Mouse (Mus musculus) kidney, postnatal 36 days (tissue): Measurements from ENCODE around the gene Ifna16.

ENCODE experiments used
- DNase-seq, 2 experiments: peaks; one replicate each; pipeline ENCODE4 v3.0.0; 2021 to 2022; ENCODE audit warnings: mixed read lengths in 2 of 2

Ifna16 gene

GRCm38 (mm10) chr4:88676824-88677223, at the start of gene Ifna16:
Ifna16 (minus strand) TSS chr4:88676924.
- no peak for DNase-seq

DNA sequence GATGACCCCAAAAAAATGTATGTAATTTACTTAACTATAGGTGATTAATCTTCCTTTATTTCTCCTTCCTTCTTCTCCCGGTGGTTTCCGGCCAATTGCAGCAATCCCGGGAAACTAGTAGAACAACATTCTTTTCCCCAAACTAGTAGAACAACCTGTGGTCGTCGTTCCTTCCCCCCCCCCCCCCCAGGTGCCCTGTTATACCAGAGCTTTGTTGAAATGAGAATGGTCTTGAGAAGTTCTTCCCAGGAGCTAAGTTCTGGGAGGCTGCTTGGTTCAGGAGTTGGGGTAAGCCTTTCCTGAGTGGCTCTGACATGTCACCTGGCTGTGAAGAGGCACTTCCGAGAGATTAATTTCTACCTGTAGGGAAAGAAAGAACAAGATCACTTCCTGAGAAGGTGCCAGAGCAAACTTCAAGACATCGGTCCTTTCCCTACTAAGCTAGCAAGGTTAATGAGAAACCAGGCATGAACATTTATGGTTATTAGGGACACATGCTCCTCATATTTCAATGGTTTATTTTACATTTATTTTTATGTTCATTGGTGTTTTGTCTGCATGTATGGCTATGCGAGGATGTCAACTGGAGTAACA, 46.9 kb upstream of the Ifna16 start:
- peak in 1 of 2 experiments; percentile 16 for DNase-seq

DNA sequence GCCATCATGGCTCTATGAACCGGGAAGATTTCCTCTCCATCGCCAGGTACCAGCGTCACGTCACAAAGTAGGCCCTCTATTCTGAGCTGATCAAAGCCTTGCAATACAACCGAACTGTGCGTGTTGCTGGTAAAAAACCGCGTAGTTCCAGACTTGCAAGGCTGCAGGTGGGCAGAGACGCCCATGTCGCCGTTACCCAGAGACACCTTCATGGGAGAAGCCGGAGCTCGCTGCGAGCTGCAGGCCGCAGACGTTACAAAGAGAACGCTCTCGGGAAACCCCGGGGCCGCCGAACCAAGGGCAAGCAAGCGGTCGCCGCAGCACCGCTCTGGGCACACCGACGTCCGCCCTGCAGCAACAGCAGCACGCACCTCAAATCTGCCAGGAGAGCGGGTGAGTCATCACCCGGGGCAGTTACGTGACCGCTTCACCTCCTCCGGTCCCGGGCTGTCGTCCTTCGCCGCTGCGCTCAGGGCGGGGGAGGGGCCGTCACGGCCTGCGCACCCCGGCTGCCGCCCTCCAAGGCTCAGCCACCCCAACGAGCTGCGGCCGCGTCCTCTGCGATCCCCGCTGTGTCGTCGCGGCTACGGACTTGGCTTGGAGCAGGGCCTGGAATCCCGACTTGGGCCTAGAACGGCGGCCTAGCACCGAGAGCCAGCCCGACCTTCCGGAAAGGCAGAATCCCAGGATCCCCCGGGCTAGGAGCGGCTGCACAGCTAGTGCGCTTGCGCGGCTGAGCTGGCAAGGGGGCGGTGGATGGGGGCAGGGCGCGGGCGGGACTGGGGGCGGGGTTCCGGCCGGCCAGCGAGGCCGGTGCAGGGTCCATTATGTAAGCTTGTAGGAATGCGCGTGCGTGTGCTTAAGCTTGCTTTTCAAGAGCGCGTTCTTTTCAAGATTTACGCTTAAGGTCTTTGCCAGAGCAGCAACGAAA, 45.3 kb upstream of the Ifna16 start, which contains the start of the genes Gm26566 and Klhl9:
Gene Gm26566, plus strand, starts transcription at position 15 of the 931 bp plus-strand sequence.
Gene Klhl9, minus strand, starts transcription at position 675 of the 931 bp plus-strand sequence.
- DNase-seq, result peak; percentile 93 to 94

DNA sequence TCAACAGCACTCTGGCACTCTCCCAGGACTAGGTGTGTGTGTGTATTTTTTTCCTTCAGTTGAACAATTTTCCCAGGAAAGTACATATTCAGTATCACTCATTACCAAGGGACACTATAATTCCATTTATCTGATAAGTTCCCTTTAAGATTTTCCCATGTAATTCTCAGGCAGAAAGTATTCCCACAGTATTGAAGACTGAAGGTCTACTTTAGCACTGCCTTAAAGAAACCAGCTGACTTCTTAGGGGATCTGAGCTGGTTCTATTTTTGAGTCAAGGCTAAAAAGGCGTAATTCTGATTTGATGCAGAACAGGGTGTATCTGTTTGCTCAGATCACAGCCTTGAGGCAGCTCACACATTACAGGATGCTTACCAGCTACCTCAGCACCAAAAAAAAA, 42.0 kb upstream of the Ifna16 start:
- DNase-seq, result peak; percentile 16 to 31

DNA sequence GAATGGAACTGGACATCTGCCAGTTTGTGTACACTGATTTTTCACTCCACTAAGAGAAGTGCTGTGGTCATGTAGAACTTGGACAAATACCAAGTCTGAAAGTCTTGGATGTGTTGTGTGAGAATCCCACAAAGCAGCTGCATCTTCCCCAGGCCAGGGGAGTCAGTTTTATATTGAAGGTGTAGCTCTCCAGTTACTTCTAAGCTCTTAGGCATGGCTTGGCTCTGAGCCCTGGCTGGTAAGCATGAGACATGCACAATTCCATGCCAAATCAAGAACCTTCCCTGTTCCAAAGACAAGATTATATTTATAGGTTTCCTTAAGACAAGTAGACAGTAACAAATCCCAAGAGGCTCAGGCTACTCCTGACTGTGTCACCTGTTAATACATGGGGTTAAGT, 38.3 kb upstream of the Ifna16 start:
- peak in 1 of 2 experiments; percentile 46 for DNase-seq

- no peak for DNase-seq
These were observed 37.6 kb upstream of the Ifna16 start for GRCm38 (mm10) chr4:88714281-88714680.

- no peak for DNase-seq
These were observed 30.6 kb upstream of the Ifna16 start for GRCm38 (mm10) chr4:88707128-88707826.

GRCm38 (mm10) chr4:88705924-88706323, 29.2 kb upstream of the Ifna16 start:
- DNase-seq, result no peak

DNA sequence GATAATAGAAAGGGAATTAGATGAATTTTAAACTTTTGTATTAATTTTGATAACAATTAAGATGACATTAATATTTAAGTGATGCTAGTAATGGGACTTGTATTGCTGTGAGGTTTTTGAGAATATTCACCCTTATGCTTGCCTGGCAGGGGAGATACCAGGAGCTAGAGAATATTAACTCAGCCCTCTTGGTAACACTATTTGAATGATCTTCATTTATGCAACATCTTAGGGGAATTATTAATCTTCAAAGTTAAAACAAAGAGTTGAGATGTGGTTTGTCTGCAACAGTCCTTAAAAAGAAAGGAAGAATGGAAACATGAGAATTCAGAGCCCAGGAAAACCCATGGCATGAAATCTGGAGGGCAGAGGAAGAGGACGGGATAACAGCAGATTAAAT, 22.6 kb upstream of the Ifna16 start:
- DNase-seq, result no peak

- no peak for DNase-seq
These were observed 22.1 kb upstream of the Ifna16 start for GRCm38 (mm10) chr4:88698781-88699180.

- DNase-seq, result peak; percentile 35 to 39
These were observed 21.0 kb upstream of the Ifna16 start for GRCm38 (mm10) chr4:88697753-88698152.

DNA sequence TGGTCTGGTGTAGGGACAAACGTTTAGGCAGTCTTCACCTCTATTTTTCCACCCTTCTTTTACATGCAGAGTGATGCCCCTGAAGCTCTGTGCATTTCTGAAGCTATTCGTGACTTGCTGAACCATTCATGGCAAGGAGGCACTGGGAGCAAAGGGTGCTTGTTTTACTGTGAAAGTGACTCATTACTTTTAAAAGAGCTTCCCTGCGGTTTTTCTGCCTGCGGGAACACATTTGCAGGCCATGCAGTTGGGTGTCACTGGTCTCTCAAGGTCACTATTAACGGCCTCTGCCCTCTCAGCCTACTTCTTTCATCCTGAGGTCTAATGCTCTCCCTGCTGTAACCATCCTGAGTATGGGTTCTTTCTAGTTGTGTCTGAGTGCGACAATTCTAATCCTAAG, 20.4 kb upstream of the Ifna16 start:
- peak in 1 of 2 experiments; percentile 22 for DNase-seq

DNA sequence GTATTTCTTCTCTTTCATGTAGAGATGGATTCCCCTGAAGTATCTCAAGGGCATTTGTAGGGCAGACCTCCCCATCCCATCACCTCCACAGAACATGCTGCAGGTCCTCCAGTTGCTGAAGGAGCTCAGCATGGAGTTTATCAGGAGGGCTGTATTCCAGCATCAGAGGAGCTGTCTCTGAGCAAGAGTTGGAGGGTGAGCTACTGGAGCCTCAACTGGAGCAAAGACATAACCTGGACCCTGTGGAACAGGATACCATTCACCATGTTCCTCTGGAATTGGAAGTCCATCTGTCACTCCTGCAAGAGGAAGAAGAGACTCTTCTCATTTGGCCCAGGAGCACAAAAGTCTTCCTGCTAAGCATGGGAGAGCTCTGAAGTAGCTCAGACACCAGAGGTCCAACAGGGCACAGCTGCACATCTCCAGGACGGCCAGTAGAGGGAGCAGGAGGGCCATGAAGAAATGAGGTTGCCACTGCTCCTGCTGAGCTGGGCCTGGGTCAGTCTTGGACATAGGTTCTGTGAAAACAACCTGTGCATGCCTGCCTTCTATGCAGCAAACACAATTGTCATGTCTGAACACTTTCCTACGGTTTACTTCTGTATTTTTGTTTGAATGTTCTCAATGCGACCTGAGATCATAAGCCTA, 19.6 kb upstream of the Ifna16 start:
- peak; percentile 77 to 85 for DNase-seq

GRCm38 (mm10) chr4:88693392-88693791, 16.7 kb upstream of the Ifna16 start:
- DNase-seq, result no peak

DNA sequence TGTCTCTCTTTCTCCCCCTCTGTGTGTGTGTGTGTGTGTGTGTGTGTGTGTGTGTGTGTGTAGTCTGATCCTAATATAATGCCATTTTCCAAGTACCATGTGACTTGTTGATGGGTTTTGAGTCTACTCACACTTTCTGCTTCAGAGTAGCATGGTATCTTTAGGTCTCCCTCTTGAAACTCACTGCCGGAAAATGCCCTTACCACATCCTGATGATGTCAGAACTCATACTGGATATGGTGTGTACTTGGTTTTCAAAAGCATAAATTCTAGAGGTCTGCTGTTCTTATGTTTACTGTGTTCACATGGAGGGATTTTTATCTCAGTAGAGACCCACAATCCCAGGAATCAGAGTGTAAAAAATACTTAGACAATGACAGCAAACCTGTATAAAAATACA, 15.8 kb upstream of the Ifna16 start:
- DNase-seq, result no peak

DNA sequence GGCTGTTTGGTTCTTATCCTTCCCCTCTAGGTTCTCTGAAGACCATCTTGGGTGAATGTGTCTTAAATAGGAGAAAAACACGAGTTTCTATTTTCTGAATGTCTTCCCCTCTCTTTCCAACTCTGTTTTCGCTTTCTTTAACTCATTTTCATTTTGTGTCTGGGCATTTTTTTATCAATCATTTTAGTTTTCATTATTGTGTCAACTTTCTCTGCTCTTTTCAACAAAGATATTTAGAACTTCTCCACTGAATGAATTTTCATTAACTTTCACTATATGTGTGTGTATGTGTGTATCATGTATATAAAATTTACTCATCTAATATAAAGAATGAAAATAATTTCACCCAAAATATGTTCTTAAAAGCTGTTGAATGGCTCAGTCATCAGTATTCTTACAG, 14.5 kb upstream of the Ifna16 start, which contains the start of gene Ifnab:
Gene Ifnab, minus strand, starts transcription at position 101 of the 400 bp plus-strand sequence.
- DNase-seq, result no peak

DNA sequence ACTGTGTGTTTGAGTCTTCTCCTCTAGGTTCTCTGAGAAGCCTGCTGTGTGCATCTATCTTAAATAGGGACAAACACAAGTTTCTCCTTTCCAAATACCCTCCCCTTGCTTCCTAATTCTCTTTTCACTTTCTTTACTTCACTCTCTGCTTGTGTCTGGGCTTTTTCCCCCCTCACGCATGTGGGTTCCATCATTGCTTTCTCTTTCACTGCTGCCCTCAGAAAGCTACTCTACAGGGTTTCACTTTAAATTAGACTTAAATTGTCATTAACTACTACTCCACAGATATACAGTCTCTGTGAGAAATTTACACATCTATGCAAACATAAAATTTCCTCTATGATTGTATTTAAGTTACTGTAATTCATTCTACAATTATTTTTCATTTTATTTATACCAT, 7.1 kb upstream of the Ifna16 start, which contains the start of gene Ifna2:
Gene Ifna2, minus strand, starts transcription at position 101 of the 400 bp plus-strand sequence.
- no peak for DNase-seq

GRCm38 (mm10) chr4:88681353-88681752, 4.6 kb upstream of the Ifna16 start:
- DNase-seq, result no peak

DNA sequence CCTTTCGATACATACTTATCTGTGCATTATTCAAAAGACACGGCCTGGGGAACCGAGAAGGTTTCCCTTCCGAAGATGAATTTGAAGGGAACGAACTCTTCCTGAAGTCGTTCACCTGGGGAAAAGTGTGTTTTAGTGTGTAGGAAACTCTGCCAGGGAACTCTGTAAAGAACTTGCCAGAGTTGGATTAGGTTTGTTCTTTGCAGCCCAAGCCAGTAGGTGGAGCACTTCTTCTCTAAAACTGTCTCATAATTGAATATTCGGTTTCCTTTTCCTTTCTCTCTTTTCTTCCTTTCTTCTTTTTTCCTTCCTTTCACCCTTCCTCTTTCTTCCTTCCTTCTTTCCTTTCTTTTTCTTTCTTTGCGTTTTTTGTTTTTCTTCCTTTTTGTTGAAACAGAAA, 3.6 kb upstream of the Ifna16 start:
- peak in 1 of 2 experiments; percentile 65 for DNase-seq

DNA sequence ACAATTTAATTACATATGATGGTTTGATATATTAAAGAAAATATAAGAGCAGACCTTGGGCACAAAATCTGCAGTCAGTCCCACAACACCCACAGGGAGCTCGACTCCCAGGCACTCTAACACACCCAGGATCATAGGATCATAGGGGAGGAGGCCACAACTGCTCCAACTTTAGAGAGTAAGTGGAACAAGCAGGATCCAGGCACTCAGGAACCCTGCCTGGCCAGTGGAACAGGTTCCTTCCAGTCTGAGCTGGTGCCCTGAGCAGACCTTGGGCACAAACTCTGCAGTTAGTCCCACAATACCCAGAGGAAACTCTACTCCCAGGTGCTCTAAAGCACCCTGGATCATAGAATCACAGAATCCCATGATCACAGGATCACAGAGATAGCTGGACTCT, 21.3 kb downstream of the Ifna16 start:
- DNase-seq, result peak; percentile 25 to 35

GRCm38 (mm10) chr4:88653644-88654043, 23.1 kb downstream of the Ifna16 start:
- DNase-seq, result no peak

DNA sequence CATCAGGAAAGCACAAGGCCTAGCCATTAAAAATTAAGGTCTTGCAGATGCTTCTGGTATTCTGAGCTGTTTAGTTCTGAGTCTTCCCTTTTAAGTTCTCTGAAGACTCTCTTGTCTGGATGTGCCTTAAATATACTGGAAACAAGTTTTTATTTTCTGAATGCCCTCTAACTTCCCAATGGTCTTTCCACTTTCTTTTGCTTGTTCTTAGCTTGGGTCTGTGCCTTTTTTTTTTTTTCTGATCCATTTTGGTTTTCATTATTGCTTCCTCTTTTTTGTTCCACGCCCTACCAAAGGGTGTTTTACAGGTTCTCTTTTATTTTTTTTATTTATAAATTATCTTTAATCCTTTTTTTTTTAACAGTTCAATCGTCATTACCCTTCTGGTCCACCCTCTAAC, 32.4 kb downstream of the Ifna16 start, which contains the start of gene Ifna13:
Gene Ifna13, minus strand, starts transcription at position 101 of the 400 bp plus-strand sequence.
- DNase-seq, result no peak
